Mouse (Mus musculus): ENCODE data around the gene Atp8a2. TPM values are rescaled to one million over a fixed set of nuclear protein-coding genes. Genes with fewer than 3 reads are reported as not detected.

The Atp8a2 gene
- total RNA-seq, 1 experiment, result 0.62 TPM

GRCm38 (mm10) chr14:59750005-59750404 is 447.0 kb downstream of the Atp8a2 start:
- in situ Hi-C loops (cut with MboI; ENCODE audit: low sequenced_read_pairs in 2 of 2, unreplicated experiment in 2 of 2), result no loop called here
- no peak overlapping the region for H3K27ac ChIP-seq (ENCODE audit: insufficient read depth, low read depth, low read length, poor library complexity, severe bottlenecking)
- TF ChIP-seq ZC3H11A (IDR thresholded peaks at IDR 0.05; ENCODE audit: borderline replicate concordance, low read depth, low read length) (no peak), ZNF384 (IDR thresholded peaks at IDR 0.05; ENCODE audit: low read depth, low read length) (no peak), HCFC1 (IDR thresholded peaks at IDR 0.05; ENCODE audit: borderline replicate concordance, insufficient read depth, low read length) (no peak), CHD2 (IDR thresholded peaks at IDR 0.05; ENCODE audit: low read depth, low read length) (no peak), MAFK (IDR thresholded peaks at IDR 0.05; ENCODE audit: insufficient read depth, low read depth, low read length) (no peak)
- H3K4me3 ChIP-seq (ENCODE audit: insufficient read depth in 1 of 2, low read depth in 1 of 2, low read length in 2 of 2, poor library complexity in 1 of 2, severe bottlenecking in 1 of 2), result no peak overlapping the region
- no peak for DNase-seq (ENCODE audit: low read depth, low spot score)
- no peaks in the 10 kb centered on the region for H3K9me3 ChIP-seq (ENCODE audit: control insufficient read depth, insufficient read depth, low read depth, low read length)
- H3K9ac ChIP-seq (ENCODE audit: insufficient read depth, low read depth, low read length, poor library complexity, severe bottlenecking), result no peak overlapping the region
- H3K36me3 ChIP-seq (ENCODE audit: control insufficient read depth, insufficient read depth, low read length, poor library complexity, severe bottlenecking), result no peaks in the 10 kb centered on the region
- no peaks in the 10 kb centered on the region for H3K4me1 ChIP-seq (ENCODE audit: control insufficient read depth in 2 of 2, insufficient read depth in 2 of 2, low read length in 2 of 2, poor library complexity in 1 of 2)

- Histone ChIP-seq H3K9ac (ENCODE audit: insufficient read depth, low read depth, low read length, poor library complexity, severe bottlenecking) (no peak overlapping the region), H3K36me3 (ENCODE audit: control insufficient read depth, insufficient read depth, low read length, poor library complexity, severe bottlenecking) (no peaks in the 10 kb centered on the region), H3K4me3 (ENCODE audit: insufficient read depth in 1 of 2, low read depth in 1 of 2, low read length in 2 of 2, poor library complexity in 1 of 2, severe bottlenecking in 1 of 2) (no peak overlapping the region), H3K9me3 (ENCODE audit: control insufficient read depth, insufficient read depth, low read depth, low read length) (no peaks in the 10 kb centered on the region), H3K4me1 (ENCODE audit: control insufficient read depth in 2 of 2, insufficient read depth in 2 of 2, low read length in 2 of 2, poor library complexity in 1 of 2) (no peaks in the 10 kb centered on the region), H3K27ac (ENCODE audit: insufficient read depth, low read depth, low read length, poor library complexity, severe bottlenecking) (no peak overlapping the region)
- in situ Hi-C loops (cut with MboI; ENCODE audit: low sequenced_read_pairs in 2 of 2, unreplicated experiment in 2 of 2), result no loop called here
- TF ChIP-seq CHD2 (IDR thresholded peaks at IDR 0.05; ENCODE audit: low read depth, low read length), result no peak
- no peak for TF ChIP-seq HCFC1 (IDR thresholded peaks at IDR 0.05; ENCODE audit: borderline replicate concordance, insufficient read depth, low read length)
- TF ChIP-seq MAFK (IDR thresholded peaks at IDR 0.05; ENCODE audit: insufficient read depth, low read depth, low read length), result no peak
- TF ChIP-seq ZNF384 (IDR thresholded peaks at IDR 0.05; ENCODE audit: low read depth, low read length), result no peak
- no peak for DNase-seq (ENCODE audit: low read depth, low spot score)
These were observed 451.3 kb downstream of the Atp8a2 start for GRCm38 (mm10) chr14:59745676-59746075.

GRCm38 (mm10) chr14:59741752-59742151 is 455.2 kb downstream of the Atp8a2 start:
- no peaks in the 10 kb centered on the region for H3K36me3 ChIP-seq (ENCODE audit: control insufficient read depth, insufficient read depth, low read length, poor library complexity, severe bottlenecking)
- no peaks in the 10 kb centered on the region for H3K9me3 ChIP-seq (ENCODE audit: control insufficient read depth, insufficient read depth, low read depth, low read length)
- no peak overlapping the region for H3K4me3 ChIP-seq (ENCODE audit: insufficient read depth in 1 of 2, low read depth in 1 of 2, low read length in 2 of 2, poor library complexity in 1 of 2, severe bottlenecking in 1 of 2)
- no peak overlapping the region for H3K9ac ChIP-seq (ENCODE audit: insufficient read depth, low read depth, low read length, poor library complexity, severe bottlenecking)
- no peak for TF ChIP-seq HCFC1 (IDR thresholded peaks at IDR 0.05; ENCODE audit: borderline replicate concordance, insufficient read depth, low read length)
- TF ChIP-seq MAFK (IDR thresholded peaks at IDR 0.05; ENCODE audit: insufficient read depth, low read depth, low read length), result no peak
- no peak for TF ChIP-seq ZC3H11A (IDR thresholded peaks at IDR 0.05; ENCODE audit: borderline replicate concordance, low read depth, low read length)
- no peak for TF ChIP-seq ZNF384 (IDR thresholded peaks at IDR 0.05; ENCODE audit: low read depth, low read length)
- no peak for TF ChIP-seq CHD2 (IDR thresholded peaks at IDR 0.05; ENCODE audit: low read depth, low read length)
- DNase-seq (ENCODE audit: low read depth, low spot score), result no peak
- no peak overlapping the region for H3K27ac ChIP-seq (ENCODE audit: insufficient read depth, low read depth, low read length, poor library complexity, severe bottlenecking)
- peaks cover 2 to 3% of the 10 kb centered on the region in 2 experiments; a peak in 2 of 4 replicates for H3K4me1 ChIP-seq (ENCODE audit: control insufficient read depth in 2 of 2, insufficient read depth in 2 of 2, low read length in 2 of 2, poor library complexity in 1 of 2)
- in situ Hi-C loops (cut with MboI; ENCODE audit: low sequenced_read_pairs in 2 of 2, unreplicated experiment in 2 of 2), result no loop called here

- TF ChIP-seq MAFK (IDR thresholded peaks at IDR 0.05; ENCODE audit: insufficient read depth, low read depth, low read length) (no peak), ZNF384 (IDR thresholded peaks at IDR 0.05; ENCODE audit: low read depth, low read length) (no peak), ZC3H11A (IDR thresholded peaks at IDR 0.05; ENCODE audit: borderline replicate concordance, low read depth, low read length) (no peak), HCFC1 (IDR thresholded peaks at IDR 0.05; ENCODE audit: borderline replicate concordance, insufficient read depth, low read length) (no peak), CHD2 (IDR thresholded peaks at IDR 0.05; ENCODE audit: low read depth, low read length) (no peak)
- DNase-seq (ENCODE audit: low read depth, low spot score), result no peak
- Histone ChIP-seq H3K4me1 (ENCODE audit: control insufficient read depth in 2 of 2, insufficient read depth in 2 of 2, low read length in 2 of 2, poor library complexity in 1 of 2) (peaks cover 2 to 6% of the 10 kb centered on the region in 2 experiments; a peak in 2 of 4 replicates), H3K27ac (ENCODE audit: insufficient read depth, low read depth, low read length, poor library complexity, severe bottlenecking) (no peak overlapping the region), H3K9ac (ENCODE audit: insufficient read depth, low read depth, low read length, poor library complexity, severe bottlenecking) (no peak overlapping the region), H3K4me3 (ENCODE audit: insufficient read depth in 1 of 2, low read depth in 1 of 2, low read length in 2 of 2, poor library complexity in 1 of 2, severe bottlenecking in 1 of 2) (no peak overlapping the region), H3K9me3 (ENCODE audit: control insufficient read depth, insufficient read depth, low read depth, low read length) (no peaks in the 10 kb centered on the region), H3K36me3 (ENCODE audit: control insufficient read depth, insufficient read depth, low read length, poor library complexity, severe bottlenecking) (no peaks in the 10 kb centered on the region)
- in situ Hi-C loops (cut with MboI; ENCODE audit: low sequenced_read_pairs in 2 of 2, unreplicated experiment in 2 of 2), result no loop called here
These were observed 457.5 kb downstream of the Atp8a2 start for GRCm38 (mm10) chr14:59739446-59739845.
